Mouse (Mus musculus): ENCODE measurements around the gene Slc35e4.
"Not testable (repeated sequence)": the region's sequence is repeated elsewhere in the genome, so short reads cannot be mapped to it uniquely, and the experiment has no call there.

The Slc35e4 gene

DNA sequence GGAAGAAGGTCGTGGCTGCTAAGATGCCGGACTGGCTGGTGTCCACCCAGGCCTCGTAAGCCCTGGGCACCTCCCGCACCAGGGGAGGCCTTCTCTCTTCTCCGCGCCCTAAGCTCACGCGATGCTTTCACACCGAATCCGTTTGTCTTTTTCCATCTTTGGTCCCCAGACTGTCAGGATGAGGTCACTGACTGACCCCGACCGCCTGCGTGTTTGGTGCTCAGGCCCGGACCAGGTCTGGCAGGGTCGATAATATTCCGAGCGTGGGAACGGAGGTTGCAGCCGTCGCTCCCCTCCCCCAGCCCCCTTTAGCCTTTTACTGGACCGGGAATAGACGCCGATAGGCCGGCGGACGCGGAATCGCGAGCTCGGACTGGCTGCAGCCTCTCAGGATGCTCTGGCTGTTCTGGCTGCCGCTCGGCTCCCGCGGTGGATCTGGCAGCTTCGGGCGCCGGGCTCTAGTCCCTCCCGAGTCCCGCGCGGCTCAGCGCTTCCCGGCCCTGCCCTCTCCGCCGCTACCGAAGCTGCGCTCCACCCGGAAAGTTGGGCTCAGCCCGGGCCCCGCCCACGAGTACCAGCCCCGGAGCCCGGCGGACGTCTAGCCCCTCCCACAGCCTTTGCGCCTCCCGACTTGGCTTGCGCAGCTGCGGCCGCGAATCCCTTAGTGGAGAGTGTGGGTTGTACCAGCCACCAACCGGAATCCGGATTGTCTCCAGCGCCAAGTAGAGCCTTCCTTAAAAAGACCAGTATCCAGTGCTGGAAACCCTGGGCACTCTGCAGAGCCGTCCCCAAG lies 952 bp downstream of the Slc35e4 start:
- peak; percentile 93 to 96 for DNase-seq

DNA sequence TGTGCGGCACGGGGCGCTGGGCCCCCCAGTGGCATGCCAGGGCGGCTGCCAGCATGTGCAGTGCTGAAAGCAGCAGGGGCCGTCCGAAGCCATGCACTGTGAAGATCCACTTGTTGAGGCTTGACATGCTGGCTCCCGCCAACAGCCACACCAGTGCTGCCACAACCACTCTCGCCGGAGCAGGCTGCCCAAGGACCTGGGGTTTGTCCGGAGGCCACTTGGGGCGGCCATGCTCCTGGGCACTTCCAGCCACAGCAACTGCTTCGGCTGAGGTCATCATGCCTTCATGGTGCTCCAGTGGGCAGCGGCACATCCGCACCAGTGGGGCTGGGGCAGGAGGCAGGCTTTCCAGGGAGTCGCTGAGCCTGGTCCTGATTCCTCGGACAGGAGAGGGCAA lies 1.6 kb downstream of the Slc35e4 start:
- peak; percentile 59 to 65 for DNase-seq

DNA sequence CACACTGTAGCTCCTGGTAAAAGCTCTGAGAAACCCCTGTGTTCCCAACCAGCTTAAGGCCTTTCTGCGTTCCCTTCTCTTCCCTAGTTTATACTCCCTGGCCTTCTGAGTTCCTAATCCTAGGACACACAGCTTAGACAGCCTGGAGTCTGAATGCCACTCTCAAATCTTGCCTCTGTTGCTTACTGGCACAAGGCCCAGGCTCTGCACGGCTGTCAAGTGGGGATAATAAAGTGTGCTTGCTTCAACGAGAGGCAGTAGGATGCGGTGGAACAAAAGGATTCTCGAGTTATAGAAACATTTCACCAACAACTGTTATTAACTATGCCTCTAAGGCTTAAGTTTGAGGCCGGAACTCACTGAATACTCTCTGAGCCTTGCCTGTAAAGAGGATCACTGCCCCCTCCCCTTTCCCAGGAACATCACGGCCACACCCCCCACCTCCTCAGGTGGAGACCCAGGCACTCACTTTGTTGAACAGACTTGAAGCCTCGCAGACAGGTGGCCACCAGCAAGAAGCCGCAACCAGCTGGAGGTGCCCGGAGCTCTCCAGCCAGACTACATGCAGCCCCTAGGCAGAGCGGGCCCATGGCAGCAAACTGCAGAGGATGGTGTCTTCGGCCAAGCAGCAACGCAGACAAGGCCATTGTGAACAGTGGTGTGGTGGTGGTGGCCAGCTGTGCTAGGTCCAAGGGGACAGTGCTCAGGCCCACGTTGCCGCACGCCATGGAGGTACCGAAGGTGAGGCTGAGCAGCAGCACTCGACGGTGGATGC lies 2.2 kb downstream of the Slc35e4 start:
- DNase-seq = peak; percentile 64 to 76

DNA sequence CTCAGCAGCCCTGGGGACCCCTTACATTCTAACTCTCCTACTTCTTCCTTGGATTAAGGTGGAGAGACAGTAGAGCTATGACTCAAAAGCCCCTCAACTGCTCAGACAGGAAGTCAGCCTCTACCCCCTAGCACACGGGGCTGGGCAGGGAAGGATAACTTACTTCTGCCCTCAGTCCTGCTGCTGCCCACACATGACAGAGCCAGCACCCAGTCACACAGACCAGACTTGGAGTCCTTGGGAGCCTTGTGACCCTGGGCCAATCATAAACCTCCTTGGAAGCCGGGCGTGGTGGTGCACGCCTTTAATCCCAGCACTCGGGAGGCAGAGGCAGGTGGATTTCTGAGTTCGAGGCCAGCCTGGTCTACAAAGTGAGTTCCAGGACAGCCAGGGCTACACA lies 3.0 kb downstream of the Slc35e4 start:
- not testable (repeated sequence) for DNase-seq

DNA sequence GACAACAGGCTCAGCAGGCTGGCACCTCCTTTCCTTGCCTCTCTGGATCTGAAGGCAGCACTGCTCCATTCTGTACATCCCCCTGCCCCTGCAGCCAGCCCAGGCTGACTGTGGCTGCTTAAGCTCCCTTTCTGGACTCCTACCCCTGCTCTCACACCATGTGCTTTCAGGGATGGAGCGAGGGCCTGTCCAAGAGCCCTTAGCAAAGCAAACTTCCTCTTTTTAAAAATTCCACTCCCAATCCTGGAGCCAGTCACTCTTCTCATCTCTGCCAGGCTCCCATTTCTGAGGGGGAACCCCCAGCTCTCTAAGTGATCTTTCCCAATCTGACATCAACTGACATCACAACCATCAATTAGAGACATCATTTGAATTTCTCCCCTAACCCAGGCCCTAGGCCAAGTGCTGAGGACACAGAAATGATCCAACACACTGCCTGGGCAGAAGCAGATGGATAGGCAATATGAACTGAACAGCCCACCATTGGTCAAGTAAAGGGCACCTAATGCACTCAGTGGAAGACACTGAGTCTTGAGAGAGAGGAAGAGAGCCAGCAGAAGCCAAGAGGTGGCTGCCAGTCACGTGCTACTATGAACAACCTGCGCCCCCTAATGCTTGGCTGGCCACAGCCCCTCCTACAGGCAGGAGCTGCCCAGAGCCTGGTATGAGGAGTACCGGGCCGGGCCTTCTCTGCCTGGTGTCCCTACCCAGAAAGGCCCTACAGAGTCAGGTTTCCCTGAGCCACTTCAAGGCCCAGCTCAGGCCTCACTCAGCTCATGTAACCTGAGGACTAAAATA lies 3.8 kb downstream of the Slc35e4 start:
- peak; percentile 63 to 67 for DNase-seq

DNA sequence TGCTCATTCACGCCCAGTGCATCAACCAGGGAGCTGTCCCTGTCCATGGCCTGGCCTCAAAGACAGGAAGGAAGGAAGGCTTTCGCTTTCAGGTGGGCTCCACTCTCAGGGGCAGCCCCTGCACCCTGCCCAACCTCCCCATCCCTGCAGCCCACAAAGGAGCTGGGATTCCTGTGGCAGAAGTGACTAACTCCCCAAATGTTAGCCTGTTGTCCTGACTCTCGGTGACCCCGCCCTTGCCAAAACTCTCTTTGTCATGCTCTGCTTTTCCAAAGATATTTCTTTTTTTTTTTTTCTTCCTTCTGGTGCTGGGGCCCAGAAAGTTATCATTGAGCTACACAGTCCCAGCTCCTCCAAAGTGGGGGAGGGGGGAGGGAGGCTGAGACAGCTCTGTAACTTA lies 5.2 kb downstream of the Slc35e4 start:
- no peak for DNase-seq

DNA sequence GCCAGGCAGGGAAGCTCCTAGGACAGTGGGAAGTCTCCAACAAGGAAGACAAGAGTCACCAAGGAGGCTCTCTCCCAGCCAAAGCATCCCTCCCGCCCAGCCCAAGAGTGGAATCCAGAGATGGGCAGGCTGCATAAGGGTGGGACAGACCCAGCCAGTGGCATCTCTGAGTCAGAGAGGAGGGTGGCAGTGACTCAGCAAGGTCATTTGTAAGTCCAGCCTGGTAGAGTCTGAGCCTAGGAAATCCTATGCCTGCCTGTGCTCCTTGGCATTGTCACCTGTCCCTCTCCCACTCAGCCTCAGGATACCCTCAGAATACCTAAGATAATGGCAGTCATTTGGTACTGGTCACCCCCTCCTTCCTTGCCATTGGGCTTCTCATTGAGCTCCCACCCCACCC lies 9.0 kb downstream of the Slc35e4 start:
- no peak for DNase-seq

DNA sequence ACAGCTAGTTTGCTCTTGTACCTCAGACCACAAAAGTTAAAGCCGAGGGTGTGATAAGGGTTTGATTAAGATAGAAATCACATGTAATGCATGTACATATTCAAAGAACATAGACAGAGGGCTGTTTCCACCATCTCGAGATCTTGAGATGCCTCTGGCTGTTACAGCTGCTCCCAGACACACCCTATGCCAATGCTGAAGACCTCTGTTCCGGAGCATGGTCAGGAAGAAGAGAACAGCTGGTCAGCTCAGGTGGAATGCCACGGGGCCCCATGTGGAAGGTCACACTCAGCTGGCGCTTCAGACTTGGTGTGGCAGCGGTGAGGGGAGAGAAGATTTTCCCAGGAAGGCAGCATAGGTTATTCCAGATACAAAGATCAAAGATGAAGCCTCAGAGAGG lies 9.8 kb downstream of the Slc35e4 start:
- DNase-seq = no peak

DNA sequence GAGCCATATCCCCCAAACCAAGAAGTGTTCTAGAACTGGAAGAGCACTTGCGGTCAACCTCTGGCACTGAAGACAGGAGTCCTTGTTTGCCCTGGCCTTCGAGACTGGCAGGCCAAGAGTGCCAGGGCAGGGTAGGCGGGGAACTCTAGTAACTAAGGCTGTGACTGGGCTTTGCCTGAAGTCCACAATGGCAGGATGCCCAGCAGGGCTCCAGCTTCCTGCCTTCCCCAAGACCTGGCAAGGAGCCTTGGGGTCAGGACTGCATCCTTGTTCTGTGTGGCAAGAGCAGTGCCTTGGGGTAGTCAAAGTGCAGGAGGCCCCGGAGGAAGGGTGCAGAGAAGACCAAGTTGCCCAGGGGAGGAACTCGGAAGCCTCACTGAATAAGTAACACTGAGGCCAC lies 11.4 kb downstream of the Slc35e4 start:
- DNase-seq = peak; percentile 66 to 77

DNA sequence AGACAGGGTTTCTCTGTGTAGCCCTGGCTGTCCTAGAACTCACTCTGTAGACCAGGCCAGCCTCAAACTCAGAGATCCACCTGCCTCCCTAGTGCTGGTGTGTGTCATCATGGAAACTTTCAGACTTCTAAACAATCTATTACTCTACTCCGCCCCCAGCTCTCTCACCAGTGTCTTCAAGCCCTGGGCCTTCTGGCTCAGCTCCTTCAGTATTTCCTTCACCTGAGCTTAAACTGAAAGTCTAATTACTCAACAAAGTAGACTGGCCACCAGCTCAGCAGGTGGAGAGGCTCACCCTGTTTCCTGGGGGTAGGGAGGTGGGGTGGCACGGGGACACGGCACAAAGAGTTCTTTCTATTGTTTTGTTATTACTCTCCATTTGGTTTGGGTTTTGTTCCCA lies 11.9 kb downstream of the Slc35e4 start:
- no peak for DNase-seq

DNA sequence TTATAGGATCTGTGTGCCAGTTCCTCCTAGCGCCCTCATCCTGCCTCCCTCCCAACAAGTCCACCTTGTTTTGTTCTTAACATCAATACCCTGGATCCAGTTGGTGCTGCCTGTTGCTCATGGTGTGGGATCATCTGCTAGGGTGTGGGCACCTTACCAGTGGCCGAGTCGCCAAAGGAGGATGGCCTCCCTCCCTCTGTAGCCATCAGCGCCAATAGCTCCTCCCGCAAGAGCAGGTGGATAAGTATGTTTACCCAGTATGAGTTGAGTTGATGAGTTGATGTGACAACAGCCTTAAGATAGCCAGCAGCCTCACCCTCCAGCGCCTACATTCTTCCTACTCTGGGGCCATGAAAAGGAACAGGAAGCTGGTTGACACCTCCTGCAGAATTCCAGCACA lies 14.2 kb downstream of the Slc35e4 start:
- no peak for DNase-seq

DNA sequence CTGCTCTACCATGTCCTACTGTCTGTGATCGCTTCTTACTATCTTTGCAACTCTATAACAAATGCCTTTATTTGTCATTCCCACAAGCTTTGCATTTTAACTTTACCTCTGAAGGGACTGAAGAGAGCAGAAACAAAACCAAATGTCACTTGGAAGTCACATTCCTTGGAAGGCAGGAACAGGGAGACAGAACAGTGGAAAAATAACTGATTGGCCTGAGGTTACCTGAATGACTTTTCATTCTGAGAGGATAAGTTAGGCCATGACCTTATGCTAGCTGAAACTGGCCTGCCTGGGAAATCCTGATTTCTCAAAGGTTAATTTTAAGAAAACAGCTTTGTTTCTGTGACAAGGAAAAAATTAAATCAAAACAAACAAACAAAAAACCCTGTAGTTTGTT lies 18.5 kb downstream of the Slc35e4 start:
- no peak for DNase-seq

DNA sequence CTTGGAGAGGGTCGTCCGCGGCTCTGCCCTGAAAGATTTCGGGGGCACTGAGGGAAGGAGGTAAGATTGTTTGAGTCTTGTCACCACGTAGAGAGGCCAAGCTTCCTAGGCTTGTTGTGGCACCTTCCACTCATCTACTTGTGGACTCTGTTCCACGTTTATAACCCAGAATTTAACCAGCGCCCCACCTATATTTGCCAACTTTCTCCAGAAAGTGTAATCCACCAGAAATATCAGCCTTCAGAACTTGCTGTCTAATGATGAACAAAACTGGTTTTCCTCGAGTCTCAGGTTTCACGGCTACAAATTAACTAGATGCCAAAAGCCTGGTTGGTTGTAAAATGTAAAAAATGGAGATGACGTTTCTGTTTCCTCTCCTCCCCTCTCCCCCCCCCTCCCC lies 19.0 kb downstream of the Slc35e4 start:
- DNase-seq = no peak

DNA sequence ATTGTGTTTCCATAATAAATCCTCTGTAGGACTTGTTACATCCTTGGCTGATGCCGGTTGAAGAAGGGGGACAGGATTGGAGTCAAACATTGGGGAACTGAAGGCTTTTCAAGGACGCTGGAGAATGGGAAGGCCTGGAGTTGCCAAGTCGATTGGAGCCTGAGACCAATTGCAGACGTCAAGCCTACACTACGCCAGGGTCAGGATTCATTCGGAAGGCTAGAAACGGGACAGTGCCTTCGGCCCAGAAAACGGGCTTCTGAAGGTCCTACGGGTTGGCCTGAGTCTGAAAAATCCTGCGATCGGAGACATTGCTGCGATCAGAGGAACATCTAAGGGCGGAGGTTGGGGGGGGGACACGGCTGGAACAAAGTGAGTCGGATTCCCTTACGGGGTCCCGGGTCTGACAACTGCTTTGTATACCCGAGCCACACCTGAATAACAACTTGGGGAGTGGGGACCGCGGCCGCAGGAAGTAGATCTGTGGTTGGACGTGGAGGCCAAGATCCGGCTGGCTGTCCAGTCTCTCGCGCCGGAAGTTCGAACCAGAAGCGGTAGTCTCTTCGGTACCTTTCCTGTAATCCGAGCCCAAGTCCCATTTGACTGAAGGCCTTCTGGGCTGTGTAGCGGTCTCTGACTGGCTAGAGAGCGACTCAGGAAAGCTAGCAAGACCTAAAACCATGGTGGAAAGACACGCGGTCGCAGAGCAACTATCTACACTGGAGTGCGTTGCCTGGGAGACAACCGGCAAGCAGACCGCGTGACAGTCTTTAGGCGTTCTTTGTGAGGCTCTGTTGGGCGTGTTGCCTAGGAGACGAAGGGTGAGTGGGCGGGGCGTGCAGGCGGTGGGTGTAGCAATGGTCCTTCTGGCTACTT lies 19.8 kb downstream of the Slc35e4 start, which contains the start of the genes 4921536K21Rik and Dusp18:
TSS of gene 4921536K21Rik (minus strand) at position 693 of the 876 bp plus-strand sequence.
TSS of gene Dusp18 (plus strand) at position 835 of the 876 bp plus-strand sequence.
- peak; percentile 95 to 97 for DNase-seq

DNA sequence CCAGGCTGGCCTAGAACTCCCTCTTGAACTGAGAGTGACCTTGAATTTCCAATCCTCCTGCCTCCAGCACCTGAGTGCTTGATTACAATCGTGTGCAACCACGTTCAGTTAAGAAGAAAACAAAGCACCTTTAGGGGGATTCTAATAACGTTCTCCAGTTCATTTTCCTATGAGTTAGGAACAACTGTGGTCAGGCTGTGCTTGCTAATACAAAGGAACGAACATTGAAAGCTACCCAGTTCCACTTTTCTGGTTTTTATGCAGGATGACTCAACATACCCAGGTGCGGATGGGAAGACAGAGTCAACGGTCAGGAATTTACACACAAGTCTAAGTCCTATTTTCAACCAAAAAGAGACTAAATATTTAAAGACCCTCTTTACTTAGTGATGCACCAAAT lies 20.5 kb downstream of the Slc35e4 start:
- DNase-seq = no peak

DNA sequence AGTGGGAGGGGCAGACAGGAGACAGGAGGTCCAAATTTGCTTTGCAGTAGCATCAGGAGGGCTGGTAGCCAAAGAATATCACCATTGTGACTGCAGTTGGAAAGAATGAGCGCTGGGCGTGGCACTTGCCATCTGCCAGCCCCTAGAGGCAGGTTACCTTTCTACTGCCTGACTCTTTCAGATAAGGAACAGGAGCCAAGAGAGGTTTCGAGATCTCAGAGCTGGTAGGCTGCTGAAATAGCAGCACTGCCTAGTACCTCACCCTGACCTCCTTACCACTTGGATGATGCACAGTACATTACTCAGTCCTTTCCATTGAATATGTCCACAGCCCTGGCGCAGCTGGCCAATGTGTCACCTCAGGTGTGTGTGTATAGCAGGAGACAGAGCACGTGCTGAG lies 27.1 kb downstream of the Slc35e4 start:
- peak; percentile 56 to 63 for DNase-seq

DNA sequence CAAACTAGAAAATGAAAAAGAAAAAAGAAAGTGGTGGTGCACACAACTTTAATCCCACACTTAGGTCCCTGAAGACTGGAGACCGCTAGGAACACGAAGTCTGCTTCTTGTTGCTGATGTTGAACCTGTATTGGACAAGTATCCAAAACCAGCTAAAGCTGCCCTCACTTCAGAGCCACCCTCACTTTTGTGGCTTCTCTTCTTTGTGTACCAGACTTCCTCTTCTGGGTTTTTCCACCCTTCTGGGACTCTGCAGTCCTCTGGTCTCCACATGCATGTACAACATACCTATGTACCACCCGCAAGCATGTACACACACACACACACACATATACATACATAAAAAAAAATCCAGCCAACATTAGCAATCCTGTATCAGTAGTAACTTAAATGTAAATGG lies 30.8 kb downstream of the Slc35e4 start:
- DNase-seq = no peak

DNA sequence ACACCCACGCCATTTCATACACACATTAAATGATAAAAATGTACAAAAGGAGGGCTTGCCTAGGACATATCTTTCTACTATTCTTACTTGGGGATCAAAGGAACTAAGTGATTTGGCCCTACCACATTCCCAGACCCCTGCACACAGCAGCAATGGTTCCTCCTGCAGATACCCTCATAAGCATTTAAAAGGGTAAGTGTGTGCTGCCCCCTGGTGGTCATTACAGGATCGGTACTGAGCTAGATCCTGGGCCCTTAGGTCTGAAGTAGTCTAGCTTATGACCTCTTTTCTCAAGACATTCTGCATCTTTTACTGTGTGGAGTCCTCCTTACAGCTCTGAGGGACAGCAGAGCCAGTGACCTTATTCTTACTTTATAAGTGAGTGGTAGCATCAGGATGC lies 34.6 kb downstream of the Slc35e4 start:
- DNase-seq = peak; percentile 92 to 95

DNA sequence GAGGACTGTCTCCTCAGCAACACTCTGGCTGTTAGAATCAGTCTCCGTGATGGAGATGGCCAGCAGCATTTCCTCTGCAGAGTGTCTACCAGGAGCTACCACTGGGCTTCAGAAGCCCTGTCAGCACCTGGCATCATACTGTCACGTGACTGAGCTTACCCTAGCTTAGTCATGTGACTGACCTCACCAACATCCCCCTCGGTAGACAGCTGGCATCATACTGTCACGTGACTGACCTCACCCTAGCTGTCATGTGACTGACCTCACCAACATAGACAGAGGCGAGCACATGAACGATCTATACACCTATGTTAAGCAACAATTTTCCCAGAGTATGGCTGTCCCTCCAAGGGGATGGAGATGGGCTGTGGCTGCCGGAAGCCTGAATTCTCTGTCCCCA lies 35.8 kb downstream of the Slc35e4 start:
- DNase-seq = no peak

DNA sequence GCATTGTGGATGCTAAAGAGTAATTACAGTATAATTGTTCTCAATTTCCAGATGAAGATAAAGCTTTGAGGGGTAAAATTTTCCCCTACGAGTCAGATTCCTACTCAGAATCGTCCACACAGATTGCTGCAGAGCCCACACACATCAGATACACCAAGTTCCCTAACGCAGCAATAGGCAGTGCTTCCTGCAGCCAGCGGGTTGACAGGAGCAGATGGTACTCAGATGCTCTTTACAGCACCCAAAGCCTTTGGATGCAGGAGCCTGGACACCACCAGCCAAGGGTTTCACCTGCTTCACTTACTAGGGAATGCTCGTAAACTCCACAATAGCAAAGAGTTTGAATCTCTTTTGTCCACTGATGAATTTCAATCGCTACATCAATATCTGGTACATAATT lies 38.0 kb downstream of the Slc35e4 start:
- peak in 1 of 2 experiments; percentile 40 for DNase-seq

DNA sequence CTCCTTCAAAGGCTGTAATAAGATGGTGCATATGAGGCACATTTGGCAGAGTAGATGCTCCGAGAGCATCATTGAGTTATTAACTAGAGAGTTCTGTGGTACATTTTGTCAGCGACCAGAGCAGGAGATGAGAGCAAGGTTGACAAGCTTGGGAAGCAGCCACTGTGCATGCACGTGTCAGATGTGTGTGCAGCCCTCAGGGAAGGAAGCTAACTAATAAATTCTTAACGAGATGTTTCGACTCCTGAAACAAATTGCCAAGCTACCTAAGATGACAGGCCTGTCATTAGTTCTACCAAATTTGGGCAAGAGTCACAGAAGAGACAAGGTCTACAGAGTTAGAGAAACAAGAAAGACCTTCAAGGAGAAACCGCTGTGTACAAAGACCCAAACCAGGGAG lies 50.1 kb downstream of the Slc35e4 start:
- DNase-seq = peak in 1 of 2 experiments; percentile 36

DNA sequence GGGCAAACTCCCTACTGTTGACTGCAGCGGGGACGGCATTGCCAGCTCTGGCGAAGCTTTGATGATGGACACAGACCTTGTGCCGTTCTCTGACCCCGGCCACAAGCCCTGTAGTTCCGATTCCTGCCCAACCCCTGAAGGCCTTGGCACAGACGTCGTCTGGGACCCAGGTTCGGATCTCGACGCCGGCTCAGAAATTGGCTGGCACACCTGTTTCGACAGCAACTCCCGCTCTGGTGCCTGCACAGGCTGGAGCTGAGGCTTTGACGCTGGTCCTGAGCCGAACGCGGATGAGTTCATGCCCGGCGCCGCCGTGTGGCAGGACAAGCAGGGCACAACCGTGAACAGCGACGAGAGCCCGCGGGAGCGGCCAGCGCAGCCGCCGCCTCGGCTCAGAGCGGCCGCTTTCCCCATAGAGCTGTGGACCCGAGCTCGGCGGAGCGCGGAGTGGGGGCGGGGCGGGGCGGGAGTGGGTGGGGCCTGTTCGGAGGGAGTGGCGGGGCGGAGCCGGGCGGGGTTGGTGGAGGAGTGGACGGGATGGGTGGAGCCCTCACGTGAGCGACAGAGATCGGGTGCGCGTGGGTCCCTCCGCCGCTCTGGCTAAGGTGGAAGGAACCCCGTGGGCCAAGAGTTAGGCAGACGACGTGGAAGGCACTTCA lies 50.9 kb downstream of the Slc35e4 start, which contains the start of gene Osbp2:
TSS of gene Osbp2 (minus strand) at position 450 of the 659 bp plus-strand sequence.
- peak; percentile 92 to 95 for DNase-seq

All from cerebellum, postnatal 10 days (tissue).